Mouse (Mus musculus): ENCODE data around the gene Fmo9.

Gene Fmo9

DNA sequence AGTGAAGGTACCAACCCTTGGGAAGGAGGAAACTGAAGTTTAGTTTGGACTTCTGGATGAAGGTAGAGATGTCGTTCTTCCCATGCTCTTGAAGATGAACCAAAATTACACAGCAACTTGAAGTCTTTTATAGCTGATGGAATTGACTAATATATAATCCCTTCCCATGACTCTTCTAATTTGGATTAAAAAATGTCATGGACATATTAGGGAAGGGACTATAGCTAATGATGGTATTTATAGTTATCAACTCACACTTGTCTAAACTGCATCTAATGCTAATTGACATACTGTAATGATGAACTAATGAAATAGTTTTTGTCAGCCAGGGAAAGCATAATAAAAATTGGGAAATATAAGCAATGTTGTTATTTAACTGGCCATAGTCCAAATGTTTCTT lies at the start of gene Fmo9:
Fmo9 (minus strand) TSS at position 101 of the 400 bp plus-strand sequence.
- DNase-seq (ENCODE audit: low read depth in 1 of 2, low spot score in 2 of 2) = no peak

DNA sequence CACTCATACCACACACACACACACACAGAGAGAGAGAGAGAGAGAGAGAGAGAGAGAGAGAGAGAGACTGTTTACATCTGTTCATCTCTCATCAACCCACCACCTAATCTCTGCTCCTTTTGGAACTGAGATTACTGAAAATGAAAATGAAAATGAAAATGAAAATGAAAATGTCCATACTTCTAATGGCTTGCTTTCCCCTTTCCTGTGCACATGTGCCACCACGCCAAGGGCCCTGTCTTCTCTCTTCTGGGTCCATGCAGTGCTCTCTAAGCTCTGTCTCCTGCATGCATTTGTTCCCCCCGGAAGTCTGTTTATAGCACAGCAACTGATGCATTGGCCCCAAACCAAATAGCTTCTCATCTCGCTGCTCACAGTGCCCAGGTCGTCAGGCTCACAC lies 49.2 kb upstream of the Fmo9 start:
- DNase-seq (ENCODE audit: low read depth in 1 of 2, low spot score in 2 of 2) = no peak

DNA sequence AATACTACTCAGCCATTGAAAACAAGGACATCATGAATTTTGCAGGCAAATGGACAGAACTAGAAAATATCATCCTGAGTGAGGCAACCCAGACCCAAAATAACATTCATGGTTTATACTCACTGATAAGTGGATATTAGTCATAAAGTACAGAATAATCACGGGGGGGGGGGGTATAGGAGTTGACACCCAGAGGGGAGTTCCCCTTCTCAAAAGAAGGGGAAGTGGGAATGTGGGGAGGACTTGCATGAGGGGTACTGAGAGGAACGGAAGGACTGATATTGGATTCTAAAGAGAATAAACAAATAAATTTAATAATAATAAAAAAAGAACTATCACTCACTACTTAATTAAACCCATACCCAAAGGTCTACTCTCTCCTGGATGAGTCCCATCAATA lies 48.6 kb upstream of the Fmo9 start:
- no peak for DNase-seq (ENCODE audit: low read depth in 1 of 2, low spot score in 2 of 2)

DNA sequence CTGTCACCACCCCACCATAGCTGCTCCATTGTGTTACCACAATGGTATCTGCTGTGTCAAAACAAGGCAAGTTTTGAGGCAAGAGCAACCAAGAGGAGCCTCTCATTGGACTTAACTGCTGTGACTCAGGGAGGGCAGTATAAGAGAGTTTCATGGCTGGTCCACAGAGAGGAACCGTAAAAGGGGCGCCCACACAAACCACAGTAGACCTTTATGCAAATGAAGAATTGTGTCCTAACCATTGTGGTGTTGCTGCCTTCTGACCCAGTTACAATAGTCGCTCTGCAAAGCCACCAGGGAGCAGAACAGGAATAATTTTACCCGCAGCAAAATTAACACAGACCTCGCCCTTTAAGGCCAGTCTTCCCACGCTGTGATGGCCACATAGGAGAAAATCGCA lies 29.2 kb upstream of the Fmo9 start:
- DNase-seq (ENCODE audit: low read depth in 1 of 2, low spot score in 2 of 2) = no peak

DNA sequence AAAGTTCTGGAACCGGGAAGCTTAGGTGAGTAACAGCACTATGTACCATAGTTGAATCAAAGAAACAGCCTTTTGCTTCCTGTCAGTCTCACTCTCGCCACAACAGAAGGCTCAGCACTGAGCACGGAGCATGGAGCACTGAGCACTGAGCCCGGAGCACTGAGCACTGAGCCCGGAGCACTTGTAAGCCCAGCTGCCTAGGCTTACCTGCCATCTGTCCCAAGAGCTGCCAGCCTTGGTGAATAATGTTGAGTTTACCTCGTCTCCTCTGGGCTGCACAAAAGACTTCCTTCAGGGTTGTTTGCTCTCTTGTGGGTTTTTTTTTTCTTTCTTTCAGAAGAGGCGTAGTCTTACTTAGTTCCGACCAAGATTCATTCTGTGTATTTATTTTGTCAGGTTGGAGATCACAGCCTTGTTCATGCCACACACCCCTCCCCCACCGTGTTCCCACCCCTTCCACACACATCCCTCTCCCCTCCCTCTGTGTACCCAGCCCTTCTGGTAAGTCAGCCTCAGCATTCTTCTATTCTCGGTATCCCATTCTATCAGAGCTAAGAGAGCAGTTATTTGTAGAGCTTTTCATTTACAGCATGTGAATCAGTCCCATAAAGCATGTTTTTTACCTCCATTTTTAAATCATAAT lies 20.7 kb upstream of the Fmo9 start:
- no peak for DNase-seq (ENCODE audit: low read depth in 1 of 2, low spot score in 2 of 2)

DNA sequence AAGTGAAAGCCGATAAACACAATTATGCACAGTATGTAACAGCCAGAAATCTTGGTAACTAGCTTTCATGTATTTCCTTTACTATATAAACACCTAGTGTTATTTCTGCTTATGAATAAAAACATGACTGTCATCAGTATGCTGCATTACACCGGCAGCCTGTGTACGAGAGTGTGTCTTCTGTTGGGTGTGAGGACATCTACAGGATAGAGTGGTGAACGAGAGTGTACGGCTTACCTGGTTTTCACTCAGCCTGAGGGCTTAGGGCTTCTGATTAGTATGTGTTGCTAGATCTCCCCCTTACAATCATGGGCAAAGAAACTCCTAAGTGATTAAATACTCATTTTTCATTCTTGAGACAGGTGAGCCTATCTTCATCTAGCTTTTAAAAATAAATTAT lies 12.4 kb downstream of the Fmo9 start:
- DNase-seq (ENCODE audit: low read depth in 1 of 2, low spot score in 2 of 2) = no peak

DNA sequence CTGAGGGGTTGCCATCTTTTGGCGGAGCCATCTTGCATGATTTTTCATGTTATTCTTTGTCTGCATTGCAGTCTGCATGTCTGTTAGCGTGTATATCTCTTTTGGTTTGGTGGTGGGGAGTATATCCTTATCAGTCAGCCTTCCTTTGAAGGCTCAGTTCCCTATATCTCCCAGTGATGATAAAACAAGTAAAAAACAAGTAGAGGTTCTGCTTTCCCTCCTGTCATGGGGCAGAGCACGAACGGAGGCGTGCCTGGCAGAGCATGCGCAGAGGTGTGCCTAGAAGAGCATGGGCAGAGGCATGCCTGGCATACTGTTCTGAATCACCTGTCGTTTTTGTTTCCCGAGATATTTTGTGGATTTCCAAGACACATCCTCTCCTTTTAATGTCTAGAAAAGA lies 20.8 kb downstream of the Fmo9 start:
- DNase-seq (ENCODE audit: low read depth in 1 of 2, low spot score in 2 of 2) = no peak

DNA sequence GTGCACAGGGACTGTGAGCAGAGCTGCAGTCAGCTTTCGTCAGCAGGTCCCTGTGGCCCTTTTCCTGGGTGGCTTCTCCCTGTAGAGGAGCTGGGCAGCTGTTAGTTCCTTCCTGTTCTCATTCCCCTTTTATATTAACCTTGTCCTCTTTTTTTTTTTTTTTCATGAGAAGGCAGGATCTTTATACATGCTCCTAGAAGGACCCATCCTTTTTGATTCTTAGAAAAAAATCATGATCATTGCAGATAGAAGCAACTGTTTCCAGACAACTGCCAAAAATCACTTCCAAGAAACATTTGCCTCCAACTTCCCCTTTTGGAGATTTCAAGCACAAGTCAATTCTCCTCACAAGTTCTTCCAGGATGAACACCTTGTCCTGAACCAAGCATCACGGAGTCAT lies 34.1 kb downstream of the Fmo9 start, which contains the start of gene Gm4847:
Gm4847 (minus strand) TSS at position 101 of the 400 bp plus-strand sequence.
- no peak for DNase-seq (ENCODE audit: low read depth in 1 of 2, low spot score in 2 of 2)
